Mouse (Mus musculus): ENCODE data around the gene Myo1d.
A peak's percentile ranks its signal among the peaks of the same experiment; 100 is the strongest.

The Myo1d gene

GRCm38 (mm10) chr11:80622233-80623037 lies 157.4 kb downstream of the Myo1d start:
- DNase-seq (ENCODE audit: extremely low spot score), result peak; percentile 64

GRCm38 (mm10) chr11:80614949-80615725 lies 164.7 kb downstream of the Myo1d start:
- DNase-seq (ENCODE audit: extremely low spot score), result no peak

GRCm38 (mm10) chr11:80614418-80614817 lies 165.4 kb downstream of the Myo1d start:
- DNase-seq (ENCODE audit: extremely low spot score), result peak; percentile 10

GRCm38 (mm10) chr11:80613534-80613933 lies 166.3 kb downstream of the Myo1d start:
- peak; percentile 74 for DNase-seq (ENCODE audit: extremely low spot score)

GRCm38 (mm10) chr11:80602707-80603441 lies 177.0 kb downstream of the Myo1d start:
- peak; percentile 61 for DNase-seq (ENCODE audit: extremely low spot score)

- peak; percentile 39 for DNase-seq (ENCODE audit: extremely low spot score)
Observed at GRCm38 (mm10) chr11:80602041-80602458, 177.8 kb downstream of the Myo1d start.

GRCm38 (mm10) chr11:80601040-80601864 lies 178.6 kb downstream of the Myo1d start:
- DNase-seq (ENCODE audit: extremely low spot score), result no peak

GRCm38 (mm10) chr11:80595482-80595881 lies 184.3 kb downstream of the Myo1d start:
- no peak for DNase-seq (ENCODE audit: extremely low spot score)

- no peak for DNase-seq (ENCODE audit: extremely low spot score)
Observed at GRCm38 (mm10) chr11:80589387-80589786, 190.4 kb downstream of the Myo1d start.

- no peak for DNase-seq (ENCODE audit: extremely low spot score)
Observed at GRCm38 (mm10) chr11:80585761-80586160, 194.1 kb downstream of the Myo1d start.

GRCm38 (mm10) chr11:80585211-80585610 lies 194.6 kb downstream of the Myo1d start:
- no peak for DNase-seq (ENCODE audit: extremely low spot score)

GRCm38 (mm10) chr11:80580494-80580893 lies 199.3 kb downstream of the Myo1d start:
- DNase-seq (ENCODE audit: extremely low spot score), result no peak

- DNase-seq (ENCODE audit: extremely low spot score), result peak; percentile 72
Observed at GRCm38 (mm10) chr11:80577747-80578640, 201.8 kb downstream of the Myo1d start.

- DNase-seq (ENCODE audit: extremely low spot score), result no peak
Observed at GRCm38 (mm10) chr11:80575794-80576193, 204.0 kb downstream of the Myo1d start.

GRCm38 (mm10) chr11:80566286-80566685 lies 213.5 kb downstream of the Myo1d start:
- DNase-seq (ENCODE audit: extremely low spot score), result no peak

- DNase-seq (ENCODE audit: extremely low spot score), result no peak
Observed at GRCm38 (mm10) chr11:80564975-80565965, 214.6 kb downstream of the Myo1d start.

GRCm38 (mm10) chr11:80562479-80562878 lies 217.3 kb downstream of the Myo1d start:
- peak; percentile 13 for DNase-seq (ENCODE audit: extremely low spot score)

- no peak for DNase-seq (ENCODE audit: extremely low spot score)
Observed at GRCm38 (mm10) chr11:80560770-80561169, 219.1 kb downstream of the Myo1d start.

GRCm38 (mm10) chr11:80555416-80555815 lies 224.4 kb downstream of the Myo1d start:
- DNase-seq (ENCODE audit: extremely low spot score), result no peak

Data from embryo, embryonic 9.5 days (tissue).